Mouse (Mus musculus): ENCODE results near the gene Wfdc21. TPM values are rescaled to one million over a fixed set of nuclear protein-coding genes. Genes with fewer than 3 reads are reported as not detected.

Gene Wfdc21
- total and polyA plus RNA-seq, 3 experiments, result not detected

- peak; percentile 92 for TF ChIP-seq RAD21 (IDR thresholded peaks at IDR 0.05; ENCODE audit: low read depth, low read length)
- TF ChIP-seq EP300 (IDR thresholded peaks at IDR 0.05; ENCODE audit: low read depth in 1 of 2, low read length in 2 of 2), result no peak
- TF ChIP-seq USF1 (IDR thresholded peaks at IDR 0.05; ENCODE audit: low read depth, low read length), result no peak
- peak; percentile 99 for TF ChIP-seq SMC3 (IDR thresholded peaks at IDR 0.05; ENCODE audit: low read depth, low read length)
- TF ChIP-seq SIN3A (IDR thresholded peaks at IDR 0.05; ENCODE audit: low read length), result no peak
- no peak for TF ChIP-seq NRF1 (IDR thresholded peaks at IDR 0.05; ENCODE audit: insufficient read depth, low read depth, low read length, poor library complexity, severe bottlenecking)
- no peak for TF ChIP-seq ETS1 (IDR thresholded peaks at IDR 0.05; ENCODE audit: low read depth, low read length)
- TF ChIP-seq USF2 (IDR thresholded peaks at IDR 0.05; ENCODE audit: borderline replicate concordance in 1 of 2, insufficient read depth in 1 of 2, low read depth in 1 of 2, low read length in 2 of 2), result no peak
- TF ChIP-seq TCF12 (IDR thresholded peaks at IDR 0.05; ENCODE audit: low read depth, low read length), result no peak
- TF ChIP-seq JUND (IDR thresholded peaks at IDR 0.05; ENCODE audit: low read depth, low read length), result no peak
- TF ChIP-seq CHD2 (IDR thresholded peaks at IDR 0.05; ENCODE audit: low read length), result no peak
- TF ChIP-seq BHLHE40 (IDR thresholded peaks at IDR 0.05; ENCODE audit: borderline replicate concordance, low read depth, low read length), result no peak
- 0 out of 2 replicates have a peak, but pooled peaks have one; percentile 8 for TF ChIP-seq MAX (IDR thresholded peaks at IDR 0.05; ENCODE audit: low read length)
Measured at GRCm38 (mm10) chr11:83739241-83739640, 7.5 kb upstream of the Wfdc21 start (continued).

- Histone ChIP-seq H3K79me2 (ENCODE audit: control insufficient read depth, insufficient read depth, low read length, poor library complexity) (no peaks in the 10 kb centered on the region), H3K4me1 (ENCODE audit: control insufficient read depth in 1 of 2, insufficient read depth in 2 of 2, low read length in 2 of 2) (no peaks in the 10 kb centered on the region), H3K27ac (ENCODE audit: control insufficient read depth, low read depth, low read length) (no peak overlapping the region), H3K27me3 (ENCODE audit: control insufficient read depth in 1 of 2, insufficient read depth in 2 of 2, low read length in 2 of 2) (peaks cover 24 to 27% of the 10 kb centered on the region in 2 experiments), H3K36me3 (ENCODE audit: control insufficient read depth in 1 of 2, insufficient read depth in 2 of 2, low read length in 2 of 2) (no peaks in the 10 kb centered on the region), H3K9ac (ENCODE audit: control insufficient read depth, low read depth, low read length, poor library complexity, severe bottlenecking) (no peak overlapping the region), H3K9me3 (replicated peaks; ENCODE audit: insufficient read depth, low read length) (no peaks in the 10 kb centered on the region), H3K4me3 (ENCODE audit: control insufficient read depth in 1 of 2, insufficient read depth in 1 of 2, low read depth in 2 of 2, low read length in 2 of 2) (no peak overlapping the region)
- TF ChIP-seq ZKSCAN1 (IDR thresholded peaks at IDR 0.05; ENCODE audit: low read depth, low read length) (no peak), ZC3H11A (IDR thresholded peaks at IDR 0.05; ENCODE audit: low read depth, low read length) (no peak)
- DNase-seq (ENCODE audit: low read depth, low spot score), result no peak
Measured at GRCm38 (mm10) chr11:83740443-83740991, 6.2 kb upstream of the Wfdc21 start.

GRCm38 (mm10) chr11:83741841-83742240 is 4.9 kb upstream of the Wfdc21 start:
- Histone ChIP-seq H3K9ac (ENCODE audit: control insufficient read depth, low read depth, low read length, poor library complexity, severe bottlenecking) (no peak overlapping the region), H3K79me2 (ENCODE audit: control insufficient read depth, insufficient read depth, low read length, poor library complexity) (no peaks in the 10 kb centered on the region), H3K27me3 (ENCODE audit: control insufficient read depth in 1 of 2, insufficient read depth in 2 of 2, low read length in 2 of 2) (peaks cover 27 to 38% of the 10 kb centered on the region in 2 experiments), H3K4me1 (ENCODE audit: control insufficient read depth in 1 of 2, insufficient read depth in 2 of 2, low read length in 2 of 2) (no peaks in the 10 kb centered on the region), H3K36me3 (ENCODE audit: control insufficient read depth in 1 of 2, insufficient read depth in 2 of 2, low read length in 2 of 2) (no peaks in the 10 kb centered on the region), H3K9me3 (replicated peaks; ENCODE audit: insufficient read depth, low read length) (no peaks in the 10 kb centered on the region), H3K27ac (ENCODE audit: control insufficient read depth, low read depth, low read length) (no peak overlapping the region), H3K4me3 (ENCODE audit: control insufficient read depth in 1 of 2, insufficient read depth in 1 of 2, low read depth in 2 of 2, low read length in 2 of 2) (no peak overlapping the region)
- DNase-seq (ENCODE audit: low read depth, low spot score), result no peak
- TF ChIP-seq POLR2AphosphoS2 (IDR thresholded peaks at IDR 0.05; ENCODE audit: low read length) (no peak), BHLHE40 (IDR thresholded peaks at IDR 0.05; ENCODE audit: borderline replicate concordance, low read depth, low read length) (no peak), EP300 (IDR thresholded peaks at IDR 0.05; ENCODE audit: low read depth in 1 of 2, low read length in 2 of 2) (no peak), POLR2A (IDR thresholded peaks at IDR 0.05; ENCODE audit: control insufficient read depth in 1 of 2, insufficient read depth in 1 of 2, low read depth in 1 of 2, low read length in 2 of 2, poor library complexity in 1 of 2) (no peak), ELF1 (IDR thresholded peaks at IDR 0.05; ENCODE audit: low read depth, low read length) (no peak), JUND (IDR thresholded peaks at IDR 0.05; ENCODE audit: low read depth, low read length) (no peak), MAX (IDR thresholded peaks at IDR 0.05; ENCODE audit: low read length) (no peak), ZKSCAN1 (IDR thresholded peaks at IDR 0.05; ENCODE audit: low read depth, low read length) (no peak), ZNF384 (IDR thresholded peaks at IDR 0.05; ENCODE audit: low read depth, low read length) (no peak)

Measured in MEL (cell line).